In genomic region chr3:91958571-91958970, GRCm38 (mm10) we compare ENCODE assay signal across 43 mouse cellular contexts. TPM values are rescaled to one million over a fixed set of nuclear protein-coding genes. Genes with fewer than 3 reads are reported as not detected.
"Had no signal": no experiment of that assay in that cellular context is flagged by ENCODE, and none has a peak within 500 bp of the region (broad histone marks: within the 10 kb centered on the region; RNA-seq: fewer than 3 reads in every experiment).

No protein-coding gene starts in this region.

- H3K36me3 ChIP-seq: heart, embryonic 10.5 days; heart, embryonic 12.5 days; intestine, embryonic 15.5 days; limb, embryonic 13.5 days; limb, embryonic 15.5 days; liver, embryonic 12.5 days had no signal

- H3K27ac ChIP-seq: heart, embryonic 10.5 days; hindbrain, embryonic 14.5 days; intestine, embryonic 15.5 days; layer of hippocampus, adult 2 months; limb, embryonic 13.5 days; limb, embryonic 15.5 days; liver, embryonic 12.5 days; liver, embryonic 14.5 days had no signal

- H3K4me3 ChIP-seq: heart, embryonic 10.5 days; heart, embryonic 12.5 days; intestine, embryonic 15.5 days; layer of hippocampus, adult 2 months; limb, embryonic 13.5 days; limb, embryonic 15.5 days; liver, embryonic 12.5 days had no signal

- H3K9me3 ChIP-seq: heart, embryonic 10.5 days; heart, embryonic 12.5 days; intestine, embryonic 15.5 days; limb, embryonic 13.5 days; limb, embryonic 15.5 days; liver, embryonic 12.5 days had no signal

- H3K9ac ChIP-seq: heart, embryonic 12.5 days; hindbrain, embryonic 14.5 days; intestine, embryonic 15.5 days; limb, embryonic 13.5 days; limb, embryonic 15.5 days; liver, embryonic 12.5 days; liver, embryonic 14.5 days had no signal

- H3K4me1 ChIP-seq: heart, embryonic 10.5 days; heart, embryonic 12.5 days; intestine, embryonic 15.5 days; limb, embryonic 13.5 days; limb, embryonic 15.5 days; liver, embryonic 12.5 days had no signal

- H3K27me3 ChIP-seq: heart, embryonic 12.5 days; intestine, embryonic 15.5 days; limb, embryonic 13.5 days; limb, embryonic 15.5 days; liver, embryonic 12.5 days had no signal

- DNase-seq: gastrocnemius, postnatal 25 days; heart, adult 18-20 months; heart, postnatal 10 days; heart, postnatal 36 days; kidney, adult 18-20 months; kidney, adult 8-10 months; kidney, postnatal 10 days; kidney, postnatal 25 days; kidney, postnatal 4 days; layer of hippocampus, adult 9-11 months; layer of hippocampus, postnatal 36 days; left cerebral cortex, postnatal 4 days had no signal

RNA-seq across cellular contexts. Expression of gene Pglyrp3, which starts 55.8 kb away (rescaled TPM):
- total RNA-seq: gastrocnemius, adult 18-20 months; gastrocnemius, adult 8-10 months; gastrocnemius, postnatal 25 days; gastrocnemius, postnatal 4 days; granulocyte monocyte progenitor cell, adult 5-6 weeks; heart, adult 18-20 months; heart, adult 8-10 months; heart, postnatal 10 days; heart, postnatal 36 days; hematopoietic stem cell, adult 5-6 weeks; layer of hippocampus, adult 2 months; layer of hippocampus, postnatal 14 days; layer of hippocampus, postnatal 36 days; left cerebral cortex, adult 18-20 months; left cerebral cortex, adult 8-10 months; left cerebral cortex, postnatal 10 days; left cerebral cortex, postnatal 25 days; left cerebral cortex, postnatal 4 days; liver, adult 2 months had no signal
- polyA plus RNA-seq: heart, embryonic 12.5 days; heart, embryonic 14.5 days; heart, embryonic 16.5 days; hindbrain, embryonic 11.5 days; hindbrain, embryonic 14.5 days; hindbrain, embryonic 16.5 days; inflammation-experienced regulatory T-cells, adult 6 months; intestine, embryonic 15.5 days; intestine, postnatal 0 days; kidney, embryonic 14.5 days; kidney, embryonic 16.5 days; limb, embryonic 11.5 days; liver, adult 2 months; liver, embryonic 12.5 days; liver, embryonic 14.5 days; liver, embryonic 16.5 days had no signal
